Mouse (Mus musculus) retina, postnatal 7 days (tissue): ENCODE data around the gene Slc17a5.

Experiments used
- DNase-seq: peaks from one replicate; pipeline ENCODE4 v3.0.0-alpha.2; 2012; ENCODE audit warnings: low read depth, low spot score

Gene Slc17a5

GRCm38 (mm10) chr9:78587914-78588313, at the start of gene Slc17a5:
Gene Slc17a5, minus strand, starts transcription at chr9:78588041.
- DNase-seq = peak; percentile 85

GRCm38 (mm10) chr9:78633976-78634375, 46.1 kb upstream of the Slc17a5 start:
- no peak for DNase-seq

- DNase-seq = no peak
Measured at GRCm38 (mm10) chr9:78631755-78632434, 44.1 kb upstream of the Slc17a5 start.

GRCm38 (mm10) chr9:78629991-78630390, 42.1 kb upstream of the Slc17a5 start:
- no peak for DNase-seq

GRCm38 (mm10) chr9:78623301-78623747, 35.5 kb upstream of the Slc17a5 start:
- DNase-seq = no peak

- no peak for DNase-seq
Measured at GRCm38 (mm10) chr9:78619285-78619684, 31.4 kb upstream of the Slc17a5 start.

GRCm38 (mm10) chr9:78615401-78616021, 27.7 kb upstream of the Slc17a5 start, which contains the start of gene Cd109:
Gene Cd109, plus strand, starts transcription at chr9:78615546.
- DNase-seq = no peak

GRCm38 (mm10) chr9:78614201-78614600, 26.4 kb upstream of the Slc17a5 start:
- DNase-seq = no peak

- no peak for DNase-seq
Measured at GRCm38 (mm10) chr9:78601046-78601730, 13.3 kb upstream of the Slc17a5 start.

GRCm38 (mm10) chr9:78599927-78600326, 12.1 kb upstream of the Slc17a5 start:
- no peak for DNase-seq

- no peak for DNase-seq
Measured at GRCm38 (mm10) chr9:78596834-78597233, 9.0 kb upstream of the Slc17a5 start.

GRCm38 (mm10) chr9:78595769-78596555, 8.1 kb upstream of the Slc17a5 start:
- no peak for DNase-seq

- DNase-seq = no peak
Measured at GRCm38 (mm10) chr9:78595257-78595656, 7.4 kb upstream of the Slc17a5 start.

GRCm38 (mm10) chr9:78590471-78590870, 2.6 kb upstream of the Slc17a5 start:
- no peak for DNase-seq

- peak; percentile 9 for DNase-seq
Measured at GRCm38 (mm10) chr9:78588411-78589033, 681 bp upstream of the Slc17a5 start.

- DNase-seq = peak; percentile 16
Measured at GRCm38 (mm10) chr9:78587218-78587883, 490 bp downstream of the Slc17a5 start.

- DNase-seq = no peak
Measured at GRCm38 (mm10) chr9:78579644-78580396, 8.0 kb downstream of the Slc17a5 start.

- DNase-seq = no peak
Measured at GRCm38 (mm10) chr9:78578824-78579223, 9.0 kb downstream of the Slc17a5 start.

- DNase-seq = no peak
Measured at GRCm38 (mm10) chr9:78576466-78576865, 11.4 kb downstream of the Slc17a5 start.

- DNase-seq = no peak
Measured at GRCm38 (mm10) chr9:78569934-78570333, 17.9 kb downstream of the Slc17a5 start.
